Mouse (Mus musculus): ENCODE measurements around the gene Gm12355. TPM values are rescaled to one million over a fixed set of nuclear protein-coding genes. Genes with fewer than 3 reads are reported as not detected.

The Gm12355 gene
- polyA plus RNA-seq, 1 experiment from 2014 or later, result 0.80 TPM

DNA sequence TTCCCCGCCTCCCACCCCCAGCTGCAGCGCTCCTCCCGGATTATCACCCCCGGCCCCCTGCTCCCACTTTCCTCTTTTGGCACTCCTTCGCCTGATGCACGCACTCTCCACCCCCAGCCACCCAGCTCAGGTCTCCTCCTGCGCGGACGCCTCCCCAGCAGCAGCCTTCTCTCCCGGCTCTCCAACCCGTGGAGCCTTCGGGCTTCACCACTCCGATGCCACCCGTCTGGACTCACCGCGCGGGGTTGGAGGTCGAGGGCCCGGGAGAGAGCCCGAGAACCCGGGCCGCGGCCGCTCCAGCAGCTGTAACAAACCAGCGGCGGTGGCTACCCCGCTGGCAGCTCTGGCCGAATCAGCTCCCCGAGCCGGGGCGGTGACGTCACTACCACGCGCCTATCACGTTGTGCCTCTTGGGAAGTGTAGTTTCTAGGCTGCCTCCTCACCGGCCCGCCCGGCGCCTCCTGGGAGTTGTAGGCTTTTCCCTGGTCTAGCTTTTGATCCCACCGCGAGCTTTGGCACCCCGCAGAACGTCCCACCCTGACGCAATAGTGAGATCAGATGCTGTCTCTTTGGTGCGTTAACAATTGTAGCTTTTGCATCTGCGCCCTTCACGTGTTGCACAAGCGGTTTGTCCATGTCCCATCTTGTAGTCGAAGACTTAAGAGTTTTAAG, 38.4 kb downstream of the Gm12355 start, which contains the start of gene Ormdl3:
Gene Ormdl3 (minus strand): TSS at position 477 of the 672 bp plus-strand sequence.
- Histone ChIP-seq H3K4me3 (peak within 1 kb of the TSS; percentile 86), H3K4me2 (peak within 1 kb of the TSS; percentile 88), H3K9ac (peak within 1 kb of the TSS; percentile 90), H3K27ac (peak within 1 kb of the TSS; percentile 85), H3K27me3 (peaks cover 4% of the 10 kb centered on the region; the same call in 1 of the 2 replicates), H3K36me3 (peaks cover 21% of the 10 kb centered on the region), H3K9me3 (no peaks in the 10 kb centered on the region), H3K4me1 (peaks cover 33% of the 10 kb centered on the region)
- under 1% methylated on average over 49 of the region's 49 CpGs for WGBS
- peak; percentile 87 for ATAC-seq (ENCODE audit: insufficient number of reproducible peaks, insufficient read depth, low FRiP score, low TSS enrichment, low read depth)

DNA sequence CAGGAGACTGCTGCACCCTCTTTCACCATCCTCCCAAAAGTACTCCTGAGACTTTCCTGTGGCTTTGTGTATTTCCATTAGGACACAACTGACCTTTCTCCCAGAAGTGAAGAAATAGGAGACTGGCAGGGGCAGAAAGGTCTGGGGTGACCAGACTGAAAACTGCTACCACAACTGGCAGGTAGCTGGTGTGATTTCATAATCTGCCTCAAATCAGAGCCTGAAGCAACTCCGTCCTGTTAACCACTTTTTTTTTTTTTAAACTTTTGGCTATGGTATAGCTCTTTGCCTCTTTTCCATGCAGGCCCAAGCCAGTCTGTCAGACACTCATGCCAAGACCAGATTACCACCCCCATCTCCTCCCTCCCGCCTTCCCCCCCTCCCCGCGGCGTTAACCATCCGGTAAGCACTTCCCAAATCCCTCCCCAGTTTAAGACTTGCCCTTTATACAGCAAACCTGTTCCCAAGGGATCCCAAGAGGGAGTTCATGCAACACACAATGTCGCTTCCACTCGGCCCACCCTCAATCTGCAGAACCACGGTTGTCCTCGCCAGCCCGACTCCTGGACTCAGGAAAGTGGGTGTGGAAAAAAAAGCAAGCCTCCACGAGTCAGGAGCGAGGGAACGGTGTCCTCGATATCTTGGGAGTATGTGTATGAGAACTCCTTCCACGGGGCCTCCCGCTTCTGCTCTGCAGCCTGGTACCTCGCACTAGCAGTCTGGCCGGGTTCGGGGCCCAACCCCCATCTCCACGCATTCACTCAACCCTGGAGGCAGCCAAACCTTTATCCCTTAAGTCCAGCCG, 39.2 kb downstream of the Gm12355 start:
- Histone ChIP-seq H3K27ac (peak overlapping the region; percentile 85), H3K9ac (peak overlapping the region; percentile 90), H3K4me2 (peak overlapping the region; percentile 88), H3K4me1 (peaks cover 33% of the 10 kb centered on the region), H3K4me3 (peak overlapping the region; percentile 86), H3K27me3 (no peaks in the 10 kb centered on the region), H3K36me3 (peaks cover 29% of the 10 kb centered on the region), H3K9me3 (no peaks in the 10 kb centered on the region)
- 2% methylated on average over 22 of the region's 22 CpGs for WGBS
- no peak for ATAC-seq (ENCODE audit: insufficient number of reproducible peaks, insufficient read depth, low FRiP score, low TSS enrichment, low read depth)

DNA sequence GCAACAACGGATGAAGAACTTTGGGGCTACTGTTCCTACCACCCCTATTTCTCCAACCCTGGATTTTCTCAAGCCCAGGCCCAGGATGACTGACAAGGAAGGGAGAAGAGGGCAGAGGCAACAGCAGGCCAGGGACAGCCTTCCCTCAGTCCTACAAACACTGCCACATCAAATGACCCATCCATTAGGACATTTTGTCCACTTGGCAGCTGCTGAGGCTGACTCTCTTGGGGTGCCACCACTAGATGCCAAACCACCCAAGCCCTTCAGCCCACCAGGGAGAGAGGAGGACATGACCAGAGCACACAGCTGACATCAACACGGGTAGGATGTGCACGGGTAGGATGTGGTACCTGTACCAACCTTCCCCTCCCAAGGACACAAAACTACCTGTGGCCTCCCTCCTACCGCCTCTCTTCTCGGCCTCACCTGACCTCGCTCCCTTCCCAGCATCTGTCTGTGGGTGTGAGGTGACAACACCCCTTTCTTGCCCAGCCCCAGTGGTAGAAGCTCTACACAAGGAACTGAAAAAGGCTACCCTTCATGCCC, 40.8 kb downstream of the Gm12355 start:
- H3K4me1 ChIP-seq, result peaks cover 33% of the 10 kb centered on the region
- no peak overlapping the region for H3K4me3 ChIP-seq
- no peak overlapping the region for H3K27ac ChIP-seq
- no peaks in the 10 kb centered on the region for H3K9me3 ChIP-seq
- WGBS, result 90% methylated on average over 6 of the region's 6 CpGs
- no peaks in the 10 kb centered on the region for H3K27me3 ChIP-seq
- H3K36me3 ChIP-seq, result peaks cover 42% of the 10 kb centered on the region
- ATAC-seq (ENCODE audit: insufficient number of reproducible peaks, insufficient read depth, low FRiP score, low TSS enrichment, low read depth), result no peak
- peak overlapping the region; percentile 88; the same call in 1 of the 2 replicates for H3K4me2 ChIP-seq
- H3K9ac ChIP-seq, result 0 out of 2 replicates have a peak overlapping the region, but pooled peaks have one; percentile 36

DNA sequence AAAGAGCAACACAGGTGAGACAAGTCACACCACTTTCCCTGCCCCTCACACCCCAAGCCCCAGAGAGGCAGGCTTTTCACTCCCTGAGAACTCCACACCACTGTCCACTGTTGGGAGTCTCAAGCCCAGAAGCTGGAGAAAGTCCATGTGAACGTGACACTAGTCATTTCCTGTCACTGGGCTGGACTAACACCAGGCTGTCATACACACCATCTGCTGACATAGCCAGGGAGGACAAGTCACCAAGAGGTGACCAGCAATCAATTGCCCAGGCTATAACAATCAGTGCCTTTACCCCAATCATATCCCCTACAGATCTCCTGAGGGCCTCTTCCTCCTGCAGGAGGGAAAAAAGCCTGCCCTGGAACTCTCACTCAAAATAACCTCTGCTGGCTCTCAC, 41.3 kb downstream of the Gm12355 start:
- Histone ChIP-seq H3K4me1 (peaks cover 33% of the 10 kb centered on the region), H3K27ac (no peak overlapping the region), H3K4me2 (no peak overlapping the region), H3K4me3 (no peak overlapping the region), H3K9me3 (no peaks in the 10 kb centered on the region), H3K36me3 (peaks cover 42% of the 10 kb centered on the region), H3K9ac (no peak overlapping the region), H3K27me3 (no peaks in the 10 kb centered on the region)
- no peak for ATAC-seq (ENCODE audit: insufficient number of reproducible peaks, insufficient read depth, low FRiP score, low TSS enrichment, low read depth)
- 49% methylated on average over 1 of the region's 1 CpGs for WGBS

DNA sequence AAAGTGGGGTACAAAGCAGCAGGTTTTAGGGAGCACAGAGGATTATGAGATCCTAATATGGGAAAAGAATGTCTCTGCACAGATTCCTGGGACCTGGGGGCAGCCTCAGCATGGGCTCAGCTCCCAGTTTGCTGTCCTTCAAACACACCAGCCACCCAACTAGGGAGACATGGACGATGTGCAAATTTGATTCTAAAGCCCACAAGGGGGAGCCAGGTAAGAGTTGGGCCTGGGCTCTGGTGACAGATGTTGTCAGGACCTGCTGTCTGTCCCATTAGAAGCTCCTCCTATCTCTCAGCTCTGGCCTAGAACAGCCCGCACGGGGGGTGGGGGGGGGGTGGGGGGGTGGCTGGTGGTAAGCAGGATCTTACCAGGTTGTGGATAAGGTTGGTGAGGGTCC, 41.9 kb downstream of the Gm12355 start:
- Histone ChIP-seq H3K27ac (no peak overlapping the region), H3K4me3 (no peak overlapping the region), H3K27me3 (no peaks in the 10 kb centered on the region), H3K9ac (no peak overlapping the region), H3K9me3 (no peaks in the 10 kb centered on the region), H3K4me1 (peaks cover 32% of the 10 kb centered on the region), H3K4me2 (no peak overlapping the region), H3K36me3 (peaks cover 42% of the 10 kb centered on the region)
- 24% methylated on average over 3 of the region's 3 CpGs for WGBS
- ATAC-seq (ENCODE audit: insufficient number of reproducible peaks, insufficient read depth, low FRiP score, low TSS enrichment, low read depth), result no peak

DNA sequence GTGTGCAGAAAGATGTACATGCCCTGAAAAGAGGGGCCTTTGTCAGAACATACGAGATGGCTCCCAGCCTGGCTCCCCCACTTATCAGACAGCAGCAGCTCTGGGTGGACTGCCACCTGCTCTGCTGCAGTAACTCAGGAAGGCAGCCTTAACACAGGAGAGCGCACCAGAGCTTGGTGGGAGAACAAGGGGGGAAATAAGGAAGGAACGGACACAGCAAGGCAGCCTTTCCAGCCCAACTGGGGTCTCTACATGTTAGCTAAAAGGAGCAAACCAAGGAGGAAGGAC, 42.3 kb downstream of the Gm12355 start:
- Histone ChIP-seq H3K9ac (no peak overlapping the region), H3K9me3 (no peaks in the 10 kb centered on the region), H3K4me3 (no peak overlapping the region), H3K4me2 (no peak overlapping the region), H3K27me3 (no peaks in the 10 kb centered on the region), H3K27ac (no peak overlapping the region), H3K4me1 (peaks cover 28% of the 10 kb centered on the region), H3K36me3 (peaks cover 42% of the 10 kb centered on the region)
- no peak for ATAC-seq (ENCODE audit: insufficient number of reproducible peaks, insufficient read depth, low FRiP score, low TSS enrichment, low read depth)
- 93% methylated on average over 3 of the region's 3 CpGs for WGBS

DNA sequence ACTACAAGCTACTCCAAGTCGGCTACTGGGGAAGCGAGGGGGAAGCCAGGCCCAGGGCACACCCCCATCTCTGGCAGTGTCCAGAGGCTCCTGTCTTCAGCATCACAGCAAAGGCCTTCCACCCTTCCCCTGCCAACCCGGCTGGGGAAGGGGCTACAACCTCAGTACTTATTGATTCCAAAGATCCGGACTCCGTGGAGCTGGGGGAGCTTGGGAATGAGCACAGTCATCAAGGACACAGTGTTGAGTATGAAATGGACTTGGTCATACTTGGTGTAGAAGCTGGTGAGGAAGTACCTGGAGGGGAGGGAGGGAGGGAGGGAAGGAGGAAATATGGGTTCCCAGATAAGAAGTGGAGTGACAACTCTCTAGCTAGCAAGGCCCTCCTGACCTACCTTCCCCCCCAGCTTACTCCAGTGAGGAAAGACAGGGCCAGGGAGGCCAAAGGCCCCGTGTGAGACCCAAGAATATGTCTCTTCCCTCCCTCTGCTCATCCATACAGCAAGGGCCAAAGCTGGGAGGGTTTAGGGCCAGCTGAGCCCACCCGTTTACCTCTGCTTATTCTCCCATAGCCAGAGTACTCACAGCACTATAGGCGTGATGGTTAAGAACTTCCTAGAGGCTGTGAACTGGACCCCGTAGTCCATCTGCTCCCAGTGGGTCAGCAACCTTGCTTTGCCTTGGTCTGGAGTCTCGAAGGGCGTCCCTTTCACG, 42.8 kb downstream of the Gm12355 start:
- Histone ChIP-seq H3K9ac (no peak overlapping the region), H3K4me1 (peaks cover 23% of the 10 kb centered on the region), H3K9me3 (no peaks in the 10 kb centered on the region), H3K4me2 (no peak overlapping the region), H3K36me3 (peaks cover 42% of the 10 kb centered on the region), H3K4me3 (no peak overlapping the region), H3K27me3 (no peaks in the 10 kb centered on the region), H3K27ac (no peak overlapping the region)
- 89% methylated on average over 12 of the region's 12 CpGs for WGBS
- ATAC-seq (ENCODE audit: insufficient number of reproducible peaks, insufficient read depth, low FRiP score, low TSS enrichment, low read depth), result no peak

DNA sequence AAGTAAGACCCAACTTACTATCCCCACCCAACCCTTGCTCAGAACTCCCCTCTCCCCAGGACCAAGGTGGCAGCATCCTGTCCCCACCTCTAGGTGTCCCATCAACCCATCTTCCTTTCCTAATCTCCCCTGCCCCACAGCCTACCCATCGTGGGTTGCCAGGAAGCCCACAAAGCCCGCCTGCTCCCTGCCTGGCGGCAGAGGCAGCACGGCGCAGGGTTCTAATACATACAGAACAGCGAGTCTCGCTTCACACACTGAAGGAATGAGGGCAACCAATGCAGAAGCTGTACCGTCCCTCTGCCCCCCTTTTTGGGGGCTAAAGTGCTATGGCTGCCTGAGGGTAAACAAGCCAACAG, 43.5 kb downstream of the Gm12355 start:
- H3K27me3 ChIP-seq, result no peaks in the 10 kb centered on the region
- H3K9me3 ChIP-seq, result no peaks in the 10 kb centered on the region
- 81% methylated on average over 8 of the region's 8 CpGs for WGBS
- H3K27ac ChIP-seq, result no peak overlapping the region
- no peak overlapping the region for H3K9ac ChIP-seq
- no peak overlapping the region for H3K4me2 ChIP-seq
- H3K4me1 ChIP-seq, result peaks cover 20% of the 10 kb centered on the region
- ATAC-seq (ENCODE audit: insufficient number of reproducible peaks, insufficient read depth, low FRiP score, low TSS enrichment, low read depth), result no peak
- H3K4me3 ChIP-seq, result no peak overlapping the region
- peaks cover 42% of the 10 kb centered on the region for H3K36me3 ChIP-seq

DNA sequence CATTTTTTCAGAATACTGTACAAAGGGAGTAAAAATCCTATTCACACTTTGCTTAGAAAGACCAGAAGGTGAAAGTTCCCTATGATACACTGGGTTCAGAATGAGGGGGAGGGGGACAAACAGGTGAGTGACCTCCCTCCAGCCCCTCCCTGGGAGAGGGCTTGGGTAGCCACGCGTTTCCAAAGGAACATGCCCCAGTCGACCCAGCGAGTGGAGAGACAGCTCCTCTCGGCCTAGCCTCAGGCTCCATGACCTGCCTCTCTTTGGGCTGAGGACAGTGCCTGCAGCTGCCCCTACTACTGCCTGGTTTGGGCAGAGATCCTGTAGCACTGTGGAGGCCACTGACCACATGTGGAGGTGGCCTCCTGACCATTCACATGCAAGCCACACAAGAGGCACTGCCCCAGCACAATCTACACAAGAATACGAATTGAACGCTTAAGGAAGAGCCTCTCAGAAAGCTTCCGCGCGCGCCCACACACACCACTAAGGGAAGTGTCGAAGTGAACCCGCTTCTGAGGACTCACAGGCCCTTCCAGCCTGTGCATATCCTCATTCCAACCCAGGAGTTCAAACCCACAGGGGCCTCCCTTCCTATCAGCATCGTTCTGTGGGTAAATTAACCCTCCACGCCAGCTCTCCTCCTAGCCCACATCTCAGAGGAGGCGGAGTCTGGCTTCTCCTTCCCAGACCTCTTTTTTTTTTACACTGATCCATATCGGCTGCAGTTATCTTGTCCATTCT, 44.0 kb downstream of the Gm12355 start:
- no peak overlapping the region for H3K9ac ChIP-seq
- no peak overlapping the region for H3K4me3 ChIP-seq
- peaks cover 19% of the 10 kb centered on the region for H3K4me1 ChIP-seq
- H3K36me3 ChIP-seq, result peaks cover 42% of the 10 kb centered on the region
- H3K27me3 ChIP-seq, result no peaks in the 10 kb centered on the region
- H3K4me2 ChIP-seq, result no peak overlapping the region
- WGBS, result 68% methylated on average over 17 of the region's 17 CpGs
- no peaks in the 10 kb centered on the region for H3K9me3 ChIP-seq
- H3K27ac ChIP-seq, result 0 out of 2 replicates have a peak overlapping the region, but pooled peaks have one; percentile 39
- ATAC-seq (ENCODE audit: insufficient number of reproducible peaks, insufficient read depth, low FRiP score, low TSS enrichment, low read depth), result no peak

DNA sequence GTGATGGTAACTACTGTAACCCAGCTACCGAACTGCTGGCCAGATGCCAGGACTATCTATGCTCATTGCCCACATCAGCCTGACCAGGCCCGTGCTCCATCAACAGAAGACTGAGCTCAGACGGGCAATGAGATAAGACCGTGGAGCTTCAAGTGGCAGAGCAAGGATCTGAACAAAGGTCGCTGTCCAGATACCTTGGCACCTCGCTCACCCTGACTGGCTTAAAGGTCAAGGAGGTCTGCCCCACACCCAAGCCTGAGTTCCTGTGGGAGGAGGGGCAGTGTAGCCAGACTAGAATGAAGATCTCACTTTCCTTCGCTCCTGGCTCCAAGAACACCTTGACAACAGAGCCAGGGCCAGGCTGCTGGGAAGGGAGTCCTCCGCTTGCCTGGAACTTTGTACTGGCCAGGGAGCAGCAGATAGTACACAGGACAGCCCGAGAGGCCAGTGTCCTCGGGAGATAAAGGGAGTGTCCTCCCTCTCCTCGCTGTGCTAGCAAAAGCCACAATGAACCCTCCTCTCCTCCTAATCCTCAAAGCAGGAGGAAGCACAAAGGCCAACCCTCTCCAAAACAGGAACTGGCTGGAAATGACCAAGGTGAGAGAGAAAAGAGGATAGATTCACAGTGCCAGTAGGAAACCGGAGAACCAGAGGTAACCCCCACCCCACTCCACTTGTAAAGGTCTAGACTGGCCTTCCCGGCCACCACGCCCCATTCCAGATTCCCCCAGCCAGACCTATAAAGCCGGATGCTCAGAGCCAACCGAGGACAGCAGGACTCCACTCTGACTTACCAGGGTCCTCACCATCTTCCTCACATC, 45.0 kb downstream of the Gm12355 start:
- Histone ChIP-seq H3K9ac (no peak overlapping the region), H3K4me2 (no peak overlapping the region), H3K9me3 (no peaks in the 10 kb centered on the region), H3K27ac (peak overlapping the region; percentile 39; the same call in 1 of the 2 replicates), H3K27me3 (no peaks in the 10 kb centered on the region), H3K4me1 (peaks cover 10% of the 10 kb centered on the region), H3K36me3 (peaks cover 42% of the 10 kb centered on the region), H3K4me3 (no peak overlapping the region)
- WGBS, result 80% methylated on average over 16 of the region's 16 CpGs
- no peak for ATAC-seq (ENCODE audit: insufficient number of reproducible peaks, insufficient read depth, low FRiP score, low TSS enrichment, low read depth)

Measured in embryonic facial prominence, embryonic 13.5 days (tissue).